ENCODE assay signal across 23 mouse cellular contexts in the genomic region with DNA sequence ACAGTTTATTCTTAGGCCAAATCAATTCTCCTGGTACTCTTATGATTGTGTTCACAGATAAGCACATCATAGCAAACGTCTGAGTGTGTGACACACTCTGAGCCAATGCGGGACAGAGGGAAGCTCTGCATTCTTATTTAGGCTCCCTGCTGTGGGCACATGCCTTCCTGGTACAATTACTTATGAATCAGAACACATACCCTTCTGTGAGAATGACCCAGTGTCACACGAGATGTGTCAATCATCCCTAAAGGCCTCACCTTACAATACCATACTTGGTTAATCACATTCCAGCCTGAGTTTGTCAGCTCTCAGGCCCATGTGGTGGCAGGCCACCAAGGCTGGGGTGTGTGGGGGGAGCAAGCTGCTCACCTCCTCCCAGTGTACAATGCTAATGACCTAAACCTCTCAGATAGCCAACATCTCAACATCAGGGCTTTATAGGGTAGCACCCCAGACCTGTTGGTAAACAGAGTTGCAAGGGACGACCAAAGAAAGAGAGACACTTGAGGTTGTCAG.
DNase-seq lines count a peak whose midpoint lies in the region; ATAC-seq and TF ChIP-seq lines count a peak whose summit lies in the region.
"Had no signal": no experiment of that assay in that cellular context is flagged by ENCODE, and none has a peak within 500 bp of the region (broad histone marks: within the 10 kb centered on the region; RNA-seq: fewer than 3 reads in every experiment).

No protein-coding gene starts in this region.

- H3K36me3 ChIP-seq in forebrain, embryonic 15.5 days, result no peaks in the 10 kb centered on the region
- H3K36me3 ChIP-seq in forebrain, postnatal 0 days (ENCODE audit: insufficient read depth), result no peaks in the 10 kb centered on the region
- H3K36me3 ChIP-seq in midbrain, embryonic 11.5 days (ENCODE audit: control insufficient read depth, insufficient read depth, low read length), result no peaks in the 10 kb centered on the region
- H3K36me3 ChIP-seq in midbrain, postnatal 0 days (ENCODE audit: insufficient read depth, low read length), result no peaks in the 10 kb centered on the region
- no peaks in the 10 kb centered on the region for H3K36me3 ChIP-seq in liver, postnatal 0 days (replicated peaks; ENCODE audit: insufficient read depth, low read length)
- H3K36me3 ChIP-seq: embryonic facial prominence, embryonic 12.5 days; forebrain, embryonic 10.5 days; heart, embryonic 10.5 days; limb, embryonic 15.5 days; stomach, embryonic 15.5 days had no signal

- WGBS in forebrain, embryonic 15.5 days, result 28% methylated on average over 4 of the region's 4 CpGs
- WGBS in forebrain, postnatal 0 days, result 32% methylated on average over 4 of the region's 4 CpGs
- 44% methylated on average over 4 of the region's 4 CpGs for WGBS in midbrain, embryonic 11.5 days
- 36% methylated on average over 4 of the region's 4 CpGs for WGBS in midbrain, postnatal 0 days
- WGBS in liver, postnatal 0 days (ENCODE audit: insufficient replicate concordance), result 50% methylated on average over 4 of the region's 4 CpGs
- WGBS in cerebellum, adult 2 months, result 45% methylated on average over 4 of the region's 4 CpGs

- no peak overlapping the region for H3K4me2 ChIP-seq in forebrain, embryonic 15.5 days (replicated peaks)
- H3K4me2 ChIP-seq in forebrain, postnatal 0 days (ENCODE audit: low read depth), result no peak overlapping the region
- no peak overlapping the region for H3K4me2 ChIP-seq in midbrain, embryonic 11.5 days
- no peak overlapping the region for H3K4me2 ChIP-seq in midbrain, postnatal 0 days (ENCODE audit: low read depth, low read length, poor library complexity, severe bottlenecking)
- H3K4me2 ChIP-seq in liver, postnatal 0 days (ENCODE audit: low read depth, low read length), result no peak overlapping the region
- H3K4me2 ChIP-seq: embryonic facial prominence, embryonic 12.5 days; limb, embryonic 15.5 days; stomach, embryonic 15.5 days had no signal

- H3K4me1 ChIP-seq in forebrain, embryonic 15.5 days, result peaks cover 51% of the 10 kb centered on the region
- peaks cover 8% of the 10 kb centered on the region; the same call in 1 of the 2 replicates for H3K4me1 ChIP-seq in forebrain, postnatal 0 days (ENCODE audit: insufficient read depth)
- H3K4me1 ChIP-seq in midbrain, embryonic 11.5 days (ENCODE audit: control insufficient read depth, insufficient read depth, low read length), result peaks cover 21% of the 10 kb centered on the region
- H3K4me1 ChIP-seq in midbrain, postnatal 0 days (ENCODE audit: insufficient read depth, low read length), result no peaks in the 10 kb centered on the region
- peaks cover 5% of the 10 kb centered on the region; the same call in 1 of the 2 replicates for H3K4me1 ChIP-seq in liver, postnatal 0 days (ENCODE audit: insufficient read depth)
- peaks cover 21% of the 10 kb centered on the region for H3K4me1 ChIP-seq in cerebellum, adult 2 months (ENCODE audit: control insufficient read depth, insufficient read depth, low read length)
- H3K4me1 ChIP-seq: megakaryocyte, embryonic 14.5 days; stomach, embryonic 15.5 days had no signal

- peak overlapping the region; percentile 57; the same call in 1 of the 2 replicates for H3K27ac ChIP-seq in forebrain, embryonic 15.5 days (replicated peaks)
- H3K27ac ChIP-seq in forebrain, postnatal 0 days (ENCODE audit: low read depth, low read length), result no peak overlapping the region
- H3K27ac ChIP-seq in midbrain, embryonic 11.5 days (ENCODE audit: low read depth, low read length), result no peak overlapping the region
- no peak overlapping the region for H3K27ac ChIP-seq in midbrain, postnatal 0 days (ENCODE audit: low read depth, low read length)
- peak overlapping the region; percentile 64; the same call in 1 of the 2 replicates for H3K27ac ChIP-seq in liver, postnatal 0 days (ENCODE audit: low read depth)
- no peak overlapping the region for H3K27ac ChIP-seq in cerebellum, adult 2 months (ENCODE audit: insufficient read depth, low read length)
- H3K27ac ChIP-seq: embryonic facial prominence, embryonic 12.5 days; forebrain, embryonic 10.5 days; heart, embryonic 10.5 days; limb, embryonic 15.5 days; stomach, embryonic 15.5 days had no signal

- H3K9ac ChIP-seq in forebrain, embryonic 15.5 days (replicated peaks), result no peak overlapping the region
- no peak overlapping the region for H3K9ac ChIP-seq in forebrain, postnatal 0 days
- no peak overlapping the region for H3K9ac ChIP-seq in midbrain, embryonic 11.5 days (ENCODE audit: low read length)
- H3K9ac ChIP-seq in midbrain, postnatal 0 days (replicated peaks; ENCODE audit: low read length, poor library complexity, severe bottlenecking), result no peak overlapping the region
- H3K9ac ChIP-seq in liver, postnatal 0 days (replicated peaks), result no peak overlapping the region
- H3K9ac ChIP-seq: embryonic facial prominence, embryonic 12.5 days; limb, embryonic 15.5 days; stomach, embryonic 15.5 days had no signal

- no peaks in the 10 kb centered on the region for H3K9me3 ChIP-seq in forebrain, embryonic 15.5 days
- H3K9me3 ChIP-seq in forebrain, postnatal 0 days (ENCODE audit: low read length), result no peaks in the 10 kb centered on the region
- H3K9me3 ChIP-seq in midbrain, embryonic 11.5 days (ENCODE audit: control insufficient read depth, low read length), result no peaks in the 10 kb centered on the region
- no peaks in the 10 kb centered on the region for H3K9me3 ChIP-seq in midbrain, postnatal 0 days (ENCODE audit: low read length)
- H3K9me3 ChIP-seq in liver, postnatal 0 days (ENCODE audit: low read length), result peaks cover under 1% of the 10 kb centered on the region; the same call in 1 of the 2 replicates
- H3K9me3 ChIP-seq: embryonic facial prominence, embryonic 12.5 days; heart, embryonic 10.5 days; limb, embryonic 15.5 days; stomach, embryonic 15.5 days had no signal

- DNase-seq in forebrain, postnatal 0 days, result no peak
- no peak for DNase-seq in midbrain, embryonic 11.5 days (ENCODE audit: low spot score, missing footprints)
- no peak for DNase-seq in midbrain, postnatal 0 days (ENCODE audit: low spot score)
- no peak for DNase-seq in liver, postnatal 0 days
- DNase-seq in frontal cortex, postnatal 14 days (ENCODE audit: low spot score in 2 of 2), result no peak
- no peak for DNase-seq in gastrocnemius, postnatal 10 days
- no peak for DNase-seq in cerebellum, adult 2 months
- DNase-seq: adrenal gland, adult 2 months; B cell, adult 2 months; cerebellum, adult 11 months; cerebellum, postnatal 36 days; heart, postnatal 14 days; kidney, adult 11 months; kidney, postnatal 10 days; right cerebral cortex, postnatal 4 days; thymus, postnatal 14 days had no signal

- H3K4me3 ChIP-seq in forebrain, embryonic 15.5 days, result no peak overlapping the region
- H3K4me3 ChIP-seq in forebrain, postnatal 0 days (ENCODE audit: low read depth, low read length), result no peak overlapping the region
- H3K4me3 ChIP-seq in midbrain, embryonic 11.5 days (ENCODE audit: low read depth, low read length), result no peak overlapping the region
- no peak overlapping the region for H3K4me3 ChIP-seq in midbrain, postnatal 0 days (ENCODE audit: low read depth, low read length)
- H3K4me3 ChIP-seq in liver, postnatal 0 days (ENCODE audit: low read depth, low read length), result no peak overlapping the region
- H3K4me3 ChIP-seq in cerebellum, adult 2 months (replicated peaks; ENCODE audit: insufficient read depth, low read depth, low read length), result no peak overlapping the region
- H3K4me3 ChIP-seq: embryonic facial prominence, embryonic 12.5 days; forebrain, embryonic 10.5 days; heart, embryonic 10.5 days; limb, embryonic 15.5 days; megakaryocyte, embryonic 14.5 days; stomach, embryonic 15.5 days had no signal

- no peak for ATAC-seq in forebrain, embryonic 15.5 days (replicated peaks)
- no peak for ATAC-seq in forebrain, postnatal 0 days
- peak; percentile 31; the same call in 1 of the 2 replicates for ATAC-seq in midbrain, embryonic 11.5 days (ENCODE audit: low FRiP score)
- ATAC-seq in midbrain, postnatal 0 days (ENCODE audit: low FRiP score), result no peak
- ATAC-seq in liver, postnatal 0 days, result peak; percentile 73

- no peaks in the 10 kb centered on the region for H3K27me3 ChIP-seq in forebrain, embryonic 15.5 days
- no peaks in the 10 kb centered on the region for H3K27me3 ChIP-seq in forebrain, postnatal 0 days (ENCODE audit: insufficient read depth, low read length)
- no peaks in the 10 kb centered on the region for H3K27me3 ChIP-seq in midbrain, embryonic 11.5 days (ENCODE audit: control insufficient read depth, insufficient read depth, low read length)
- H3K27me3 ChIP-seq in midbrain, postnatal 0 days (ENCODE audit: insufficient read depth, low read length), result no peaks in the 10 kb centered on the region
- H3K27me3 ChIP-seq in liver, postnatal 0 days (ENCODE audit: insufficient read depth, low read length), result no peaks in the 10 kb centered on the region
- H3K27me3 ChIP-seq in cerebellum, adult 2 months (ENCODE audit: control insufficient read depth, insufficient read depth, low read length), result no peaks in the 10 kb centered on the region
- H3K27me3 ChIP-seq: embryonic facial prominence, embryonic 12.5 days; limb, embryonic 15.5 days; stomach, embryonic 15.5 days had no signal

- TF ChIP-seq EP300 in liver, postnatal 0 days (IDR thresholded peaks at IDR 0.05; ENCODE audit: low read depth), result no peak

- no peak for TF ChIP-seq CTCF in forebrain, postnatal 0 days (IDR thresholded peaks at IDR 0.05; ENCODE audit: low read depth)
- TF ChIP-seq CTCF in midbrain, postnatal 0 days (IDR thresholded peaks at IDR 0.05), result no peak
- TF ChIP-seq CTCF in liver, postnatal 0 days (IDR thresholded peaks at IDR 0.05; ENCODE audit: low read depth), result no peak
- no peak for TF ChIP-seq CTCF in cerebellum, adult 2 months (IDR thresholded peaks at IDR 0.05; ENCODE audit: borderline replicate concordance, insufficient read depth, low read depth, low read length)

- TF ChIP-seq POLR2A in cerebellum, adult 2 months (IDR thresholded peaks at IDR 0.05; ENCODE audit: borderline replicate concordance, insufficient read depth, low read length), result no peak

Comparison
In these comparisons a context has a peak if more than half of its experiments do, and no peak if none do; other contexts are left out.
1. ATAC-seq: peak in midbrain, embryonic 11.5 days (single experiment) and liver, postnatal 0 days (single experiment); none in forebrain, embryonic 15.5 days (single experiment), forebrain, postnatal 0 days (single experiment) and midbrain, postnatal 0 days (single experiment).
2. H3K27ac ChIP-seq: peak in forebrain, embryonic 15.5 days (single experiment) and liver, postnatal 0 days (single experiment); none in forebrain, postnatal 0 days (single experiment), midbrain, embryonic 11.5 days (single experiment), midbrain, postnatal 0 days (single experiment) and cerebellum, adult 2 months (single experiment).